Mouse (Mus musculus) hindbrain, embryonic 14.5 days (tissue): ENCODE measurements at regions not wholly inside any gene's neighbourhood (a gene's known extent, or its start where the extent isn't known, plus 50 kb on each side); places are given as distances from the start of the nearest gene placed in this dataset.

Experiments
- ATAC-seq: fragments of 200-750 bp; cut with Nextera tagmentation; 2 replicates; pipeline ENCODE4 v1.8.0; 2017; ENCODE audit warnings: moderate number of reproducible peaks, mild to moderate bottlenecking, moderate TSS enrichment, moderate library complexity; ENCODE audit not compliant: low FRiP score
- DNase-seq: peaks from one replicate; pipeline ENCODE4 v3.0.0-alpha.2; 2015; ENCODE audit warnings: low spot score
- H3K27ac ChIP-seq: fragments of 300-500 bp; sonication (generic); 2 replicates; pipeline ENCODE4 v1.5.1; 2014; ENCODE audit warnings: mild to moderate bottlenecking, moderate library complexity
- H3K27me3 ChIP-seq: fragments of 300-500 bp; sonication (generic); 2 replicates; pipeline ENCODE4 v1.6.1; 2014; ENCODE audit warnings: mild to moderate bottlenecking, low read length, mixed read lengths; ENCODE audit not compliant: control insufficient read depth, insufficient read depth
- H3K36me3 ChIP-seq: fragments of 300-500 bp; sonication (generic); replicated peaks from 2 replicates; pipeline ENCODE4 v1.6.1; 2014; ENCODE audit not compliant: control insufficient read depth, insufficient read depth
- H3K4me1 ChIP-seq: fragments of 300-500 bp; sonication (generic); replicated peaks from 2 replicates; pipeline ENCODE4 v1.6.1; 2014; ENCODE audit warnings: antibody characterized with exemption, low read length, mixed read lengths; ENCODE audit not compliant: control insufficient read depth, insufficient read depth
- H3K4me2 ChIP-seq: fragments of 300-500 bp; sonication (generic); replicated peaks from 2 replicates; pipeline ENCODE4 v1.6.1; 2014; ENCODE audit warnings: mild to moderate bottlenecking, moderate library complexity
- H3K4me3 ChIP-seq: fragments of 300-500 bp; sonication (generic); replicated peaks from 2 replicates; pipeline ENCODE4 v1.5.1; 2014; ENCODE audit warnings: mild to moderate bottlenecking, low read length
- H3K9ac ChIP-seq: fragments of 300-500 bp; sonication (generic); 2 replicates; pipeline ENCODE4 v1.6.1; 2014
- H3K9me3 ChIP-seq: fragments of 300-500 bp; sonication (generic); 2 replicates; pipeline ENCODE4 v1.6.1; 2016; ENCODE audit warnings: low read length; ENCODE audit not compliant: control insufficient read depth
- WGBS: fragments of 180-500 bp; shearing (Covaris S2); extraction: QIAGEN DNeasy Blood & Tissue Kit; methylation state at CpG from one replicate; pipeline ENCODE4 v1.1.7; 2014; 5-methylcytosine and 5-hydroxymethylcytosine counted together

DNA sequence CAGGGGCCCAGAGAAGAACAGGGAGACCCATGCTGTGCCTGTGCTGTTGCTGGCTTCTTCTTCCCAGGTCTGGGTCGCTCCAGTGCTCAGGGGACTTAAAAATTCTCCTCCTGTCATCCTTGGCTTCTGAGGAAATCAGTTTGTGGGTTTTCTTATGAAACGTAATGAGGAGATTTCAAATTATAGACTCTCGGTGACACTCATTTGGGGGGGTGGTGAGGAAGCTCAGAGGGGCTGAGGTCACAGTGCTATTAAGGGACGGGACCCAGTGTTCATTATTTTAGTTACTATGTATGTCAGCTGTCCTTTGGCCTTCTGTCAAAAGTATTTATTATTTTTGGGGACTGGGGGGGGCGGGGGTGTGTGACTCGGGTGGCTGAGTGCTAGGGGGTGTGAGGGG lies 171.7 kb upstream of the Mrps10 start:
- Histone ChIP-seq H3K9me3 (peaks cover 6% of the 10 kb centered on the region; the same call in 1 of the 2 replicates), H3K36me3 (no peaks in the 10 kb centered on the region), H3K4me3 (no peak overlapping the region), H3K4me2 (no peak overlapping the region), H3K4me1 (peaks cover 13% of the 10 kb centered on the region), H3K9ac (no peak overlapping the region), H3K27me3 (no peaks in the 10 kb centered on the region), H3K27ac (no peak overlapping the region)
- WGBS = 72% methylated on average over 6 of the region's 6 CpGs
- DNase-seq (no peak), ATAC-seq (no peak)

DNA sequence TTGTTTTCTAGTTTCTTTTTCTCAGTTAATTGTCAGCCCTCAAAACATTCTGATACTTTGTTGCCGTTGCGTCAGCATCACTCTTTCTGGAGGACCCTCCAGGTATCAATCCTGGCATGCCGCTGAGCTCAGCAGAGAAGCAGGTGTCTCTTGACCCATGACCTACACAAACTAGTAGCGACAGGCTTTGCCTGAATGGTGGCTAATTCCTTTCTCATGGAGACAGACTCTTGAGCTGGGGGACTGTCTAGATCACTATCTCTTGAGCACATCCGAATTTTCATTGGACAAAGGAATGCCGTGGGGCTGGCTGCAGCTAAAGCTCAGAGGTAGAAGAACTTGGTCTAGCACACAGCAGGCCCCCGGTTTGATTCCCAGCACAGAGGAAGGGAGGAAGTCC lies 172.7 kb upstream of the Mrps10 start:
- peaks cover 6% of the 10 kb centered on the region; the same call in 1 of the 2 replicates for H3K9me3 ChIP-seq
- peaks cover 13% of the 10 kb centered on the region for H3K4me1 ChIP-seq
- no peak for ATAC-seq

DNA sequence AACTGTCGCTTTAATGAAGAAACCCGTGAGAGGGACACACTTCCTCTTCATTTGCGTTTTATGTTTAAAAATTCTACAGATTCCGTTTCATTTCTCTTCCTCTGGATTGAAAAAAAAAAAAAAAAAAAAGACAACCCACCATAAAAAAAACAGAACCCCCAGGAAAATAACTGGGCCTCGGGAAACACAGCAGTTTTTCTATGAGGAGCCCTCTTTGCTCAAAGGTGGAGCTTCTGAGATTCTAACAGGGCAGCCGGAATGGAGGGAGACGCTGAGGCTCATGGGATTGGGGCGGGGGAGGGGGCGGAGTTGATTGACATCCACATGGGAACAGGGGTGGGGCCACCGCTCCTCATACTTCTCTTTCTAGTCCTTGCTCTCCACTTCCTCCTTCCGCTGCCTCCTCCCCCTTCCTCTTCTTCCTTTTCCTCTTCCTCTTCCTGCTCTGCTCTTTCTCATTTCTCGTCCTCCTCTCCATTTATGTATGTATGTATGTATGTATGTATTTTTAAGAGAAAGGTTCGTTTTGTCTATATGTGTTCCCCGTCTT lies 174.1 kb upstream of the Mrps10 start:
- ATAC-seq = no peak
- no peak overlapping the region for H3K4me2 ChIP-seq
- no peak overlapping the region for H3K9ac ChIP-seq
- H3K4me3 ChIP-seq = no peak overlapping the region
- H3K36me3 ChIP-seq = no peaks in the 10 kb centered on the region
- peaks cover 6% of the 10 kb centered on the region; the same call in 1 of the 2 replicates for H3K9me3 ChIP-seq
- H3K27me3 ChIP-seq = no peaks in the 10 kb centered on the region
- H3K27ac ChIP-seq = no peak overlapping the region
- H3K4me1 ChIP-seq = peaks cover 19% of the 10 kb centered on the region
- WGBS = 94% methylated on average over 14 of the region's 14 CpGs
- no peak for DNase-seq

More for the DNA sequence above, 172.7 kb upstream of the Mrps10 start:
- no peak overlapping the region for H3K4me3 ChIP-seq
- H3K27me3 ChIP-seq = no peaks in the 10 kb centered on the region
- no peak overlapping the region for H3K27ac ChIP-seq
- no peak overlapping the region for H3K9ac ChIP-seq
- no peak for DNase-seq
- H3K4me2 ChIP-seq = no peak overlapping the region
- no peaks in the 10 kb centered on the region for H3K36me3 ChIP-seq
- WGBS = 79% methylated on average over 7 of the region's 7 CpGs

DNA sequence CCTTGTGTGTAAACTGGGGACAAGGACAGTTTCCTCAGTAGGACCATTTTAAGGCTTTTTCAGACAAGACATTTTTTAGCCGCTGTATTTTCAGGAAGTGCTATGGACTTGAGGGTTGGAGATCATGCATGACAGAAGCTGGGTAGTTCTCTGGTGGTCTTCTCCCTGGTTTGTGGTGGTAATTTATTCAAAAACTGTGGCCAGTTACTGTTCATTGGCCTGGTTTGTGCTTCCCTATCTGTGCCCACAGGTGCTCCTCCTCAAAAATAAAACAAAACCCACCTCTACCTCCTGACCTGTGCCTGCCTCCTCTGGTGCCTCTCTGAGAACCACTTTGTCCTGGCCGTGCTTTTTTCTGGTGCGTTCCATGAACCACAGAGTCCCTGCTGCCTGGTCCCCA lies 177.3 kb upstream of the Mrps10 start:
- no peaks in the 10 kb centered on the region for H3K27me3 ChIP-seq
- no peak overlapping the region for H3K4me3 ChIP-seq
- H3K4me1 ChIP-seq = peaks cover 6% of the 10 kb centered on the region; the same call in 1 of the 2 replicates
- no peak overlapping the region for H3K9ac ChIP-seq
- peaks cover 6% of the 10 kb centered on the region; the same call in 1 of the 2 replicates for H3K9me3 ChIP-seq
- no peak overlapping the region for H3K27ac ChIP-seq
- WGBS = 95% methylated on average over 3 of the region's 3 CpGs
- ATAC-seq (no peak), DNase-seq (no peak)
- no peak overlapping the region for H3K4me2 ChIP-seq
- no peaks in the 10 kb centered on the region for H3K36me3 ChIP-seq

DNA sequence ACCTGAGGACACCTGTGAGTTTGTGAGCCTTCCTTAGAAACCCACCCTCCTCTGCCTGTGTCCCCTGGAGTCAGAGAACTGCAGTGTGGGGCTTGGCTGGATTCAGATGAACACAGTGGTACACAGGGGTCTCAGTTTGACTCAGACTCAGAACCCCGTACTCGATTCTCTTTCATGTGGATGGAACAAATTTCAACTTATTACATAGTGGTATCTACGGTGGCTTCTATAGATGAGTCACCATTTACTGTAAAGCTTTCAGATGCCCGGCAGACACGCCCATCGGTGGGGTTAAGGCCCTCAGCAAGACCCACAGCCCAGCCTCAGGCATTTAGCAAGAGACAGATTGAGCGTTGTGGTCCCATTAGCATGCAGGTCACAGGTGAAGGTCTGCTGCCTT lies 178.9 kb upstream of the Mrps10 start:
- Histone ChIP-seq H3K27ac (no peak overlapping the region), H3K4me3 (no peak overlapping the region), H3K36me3 (no peaks in the 10 kb centered on the region), H3K9ac (no peak overlapping the region), H3K9me3 (peaks cover 4% of the 10 kb centered on the region; the same call in 1 of the 2 replicates), H3K4me1 (peaks cover 6% of the 10 kb centered on the region; the same call in 1 of the 2 replicates), H3K4me2 (no peak overlapping the region), H3K27me3 (no peaks in the 10 kb centered on the region)
- DNase-seq = no peak
- ATAC-seq = no peak
- WGBS = 84% methylated on average over 7 of the region's 7 CpGs

DNA sequence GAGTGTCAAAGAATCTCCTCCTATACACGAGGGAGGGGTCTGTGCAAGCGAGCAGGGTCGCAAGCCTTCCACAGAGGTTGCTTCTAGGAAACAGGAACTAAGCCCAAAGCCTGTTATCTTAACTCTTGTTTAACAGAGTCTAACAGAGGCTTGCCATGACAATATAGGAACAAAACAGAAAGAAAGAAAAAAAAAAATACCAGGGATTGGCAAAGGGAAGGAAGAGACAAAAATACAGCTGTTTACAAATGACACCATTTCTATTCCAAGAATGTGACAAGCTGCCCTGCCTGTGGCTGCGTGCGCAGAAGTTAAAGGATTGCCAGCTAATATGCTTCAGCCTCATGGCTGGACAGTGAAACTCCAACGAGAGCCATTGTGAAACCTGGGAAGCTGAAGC lies 173.8 kb upstream of the Ubr2 start:
- H3K9me3 ChIP-seq = no peaks in the 10 kb centered on the region
- H3K4me1 ChIP-seq = no peaks in the 10 kb centered on the region
- 75% methylated on average over 6 of the region's 6 CpGs for WGBS
- ATAC-seq (no peak), DNase-seq (no peak)
- no peak overlapping the region for H3K4me3 ChIP-seq
- no peaks in the 10 kb centered on the region for H3K27me3 ChIP-seq
- H3K4me2 ChIP-seq = no peak overlapping the region
- no peaks in the 10 kb centered on the region for H3K36me3 ChIP-seq
- H3K9ac ChIP-seq = no peak overlapping the region
- no peak overlapping the region for H3K27ac ChIP-seq

DNA sequence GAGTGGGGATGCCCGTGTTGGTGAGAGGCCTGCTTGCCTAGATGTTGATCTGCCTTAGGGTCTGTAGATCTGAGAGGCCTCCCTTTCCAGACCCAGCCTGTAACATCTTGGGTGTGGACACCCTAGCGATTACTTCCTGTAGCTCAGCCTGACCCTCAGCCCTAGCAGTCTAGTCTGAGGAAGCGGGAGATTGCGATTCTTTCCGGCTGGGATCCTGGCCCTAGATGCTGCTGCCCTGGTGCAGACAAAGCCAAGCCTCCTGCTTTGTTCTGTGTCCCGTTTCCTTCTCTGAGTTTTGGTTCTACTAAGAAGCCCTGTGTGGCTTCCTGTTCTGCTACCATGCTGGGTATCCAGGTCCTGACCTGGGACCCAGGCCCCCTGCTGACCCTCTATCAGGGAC lies 171.8 kb upstream of the Ubr2 start:
- H3K36me3 ChIP-seq = no peaks in the 10 kb centered on the region
- H3K27me3 ChIP-seq = no peaks in the 10 kb centered on the region
- H3K9me3 ChIP-seq = no peaks in the 10 kb centered on the region
- H3K4me2 ChIP-seq = no peak overlapping the region
- no peak overlapping the region for H3K27ac ChIP-seq
- 46% methylated on average over 6 of the region's 6 CpGs for WGBS
- no peak for ATAC-seq
- H3K4me1 ChIP-seq = peaks cover 12% of the 10 kb centered on the region; the same call in 1 of the 2 replicates
- H3K9ac ChIP-seq = no peak overlapping the region
- no peak for DNase-seq
- no peak overlapping the region for H3K4me3 ChIP-seq

DNA sequence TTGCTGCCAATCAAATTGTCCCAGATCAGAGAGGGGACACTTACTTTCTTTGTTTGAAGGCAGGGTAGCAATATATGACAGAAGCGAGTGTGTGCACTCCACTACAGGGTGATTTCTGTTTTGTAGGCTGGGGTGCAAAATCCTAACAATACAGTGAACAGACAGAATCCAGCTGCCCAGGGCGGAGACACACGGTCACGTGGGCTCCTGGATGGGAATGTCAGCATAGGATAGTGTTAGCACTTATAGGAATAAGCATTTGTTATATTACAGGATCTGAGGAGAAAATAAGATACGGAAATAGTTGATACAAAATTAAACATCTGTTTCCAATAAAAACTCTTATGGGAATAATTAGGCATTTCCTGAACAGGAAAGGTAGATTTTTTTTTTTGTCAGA lies 169.1 kb upstream of the Ubr2 start:
- Histone ChIP-seq H3K4me3 (no peak overlapping the region), H3K27me3 (no peaks in the 10 kb centered on the region), H3K9ac (no peak overlapping the region), H3K27ac (no peak overlapping the region), H3K36me3 (no peaks in the 10 kb centered on the region), H3K9me3 (no peaks in the 10 kb centered on the region), H3K4me1 (peaks cover 12% of the 10 kb centered on the region; the same call in 1 of the 2 replicates), H3K4me2 (no peak overlapping the region)
- ATAC-seq (no peak), DNase-seq (no peak)
- WGBS = 74% methylated on average over 5 of the region's 5 CpGs

DNA sequence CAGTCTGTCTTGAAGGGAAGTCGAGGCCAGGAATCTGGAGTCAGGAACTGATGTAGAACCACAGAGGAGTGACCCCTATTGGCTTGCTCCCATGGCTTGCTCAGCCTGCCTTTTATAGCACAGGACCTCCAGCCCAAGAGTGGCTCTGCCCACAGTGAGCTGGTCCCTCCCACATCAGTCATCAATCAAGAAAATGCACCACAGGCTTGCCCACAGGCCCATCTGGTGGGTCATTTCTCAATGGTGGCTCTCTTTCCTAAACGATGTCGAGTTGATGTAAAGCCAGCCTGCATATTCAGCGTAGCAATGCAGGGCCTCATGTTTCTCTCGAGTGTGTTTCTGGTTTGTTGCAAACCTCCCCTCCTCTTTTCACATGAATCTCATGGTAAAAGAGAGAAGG lies 168.3 kb upstream of the Ubr2 start:
- Histone ChIP-seq H3K4me1 (peaks cover 12% of the 10 kb centered on the region; the same call in 1 of the 2 replicates), H3K4me3 (no peak overlapping the region), H3K9me3 (no peaks in the 10 kb centered on the region), H3K36me3 (no peaks in the 10 kb centered on the region), H3K27me3 (no peaks in the 10 kb centered on the region), H3K27ac (no peak overlapping the region), H3K4me2 (no peak overlapping the region), H3K9ac (no peak overlapping the region)
- DNase-seq (no peak), ATAC-seq (no peak)
- WGBS = 60% methylated on average over 5 of the region's 5 CpGs
